Mouse (Mus musculus) urinary bladder, postnatal 4 days (tissue): ENCODE data around the gene Nop16.
A peak's percentile ranks its signal among the peaks of the same experiment; 100 is the strongest.
"Not testable (repeated sequence)": the region's sequence is repeated elsewhere in the genome, so short reads cannot be mapped to it uniquely, and the experiment has no call there.

ENCODE experiments used
- DNase-seq, 2 experiments: peaks; one replicate each; pipeline ENCODE4 v3.0.0; 2021 to 2022; ENCODE audit warnings: low spot score in 2 of 2

Gene Nop16

DNA sequence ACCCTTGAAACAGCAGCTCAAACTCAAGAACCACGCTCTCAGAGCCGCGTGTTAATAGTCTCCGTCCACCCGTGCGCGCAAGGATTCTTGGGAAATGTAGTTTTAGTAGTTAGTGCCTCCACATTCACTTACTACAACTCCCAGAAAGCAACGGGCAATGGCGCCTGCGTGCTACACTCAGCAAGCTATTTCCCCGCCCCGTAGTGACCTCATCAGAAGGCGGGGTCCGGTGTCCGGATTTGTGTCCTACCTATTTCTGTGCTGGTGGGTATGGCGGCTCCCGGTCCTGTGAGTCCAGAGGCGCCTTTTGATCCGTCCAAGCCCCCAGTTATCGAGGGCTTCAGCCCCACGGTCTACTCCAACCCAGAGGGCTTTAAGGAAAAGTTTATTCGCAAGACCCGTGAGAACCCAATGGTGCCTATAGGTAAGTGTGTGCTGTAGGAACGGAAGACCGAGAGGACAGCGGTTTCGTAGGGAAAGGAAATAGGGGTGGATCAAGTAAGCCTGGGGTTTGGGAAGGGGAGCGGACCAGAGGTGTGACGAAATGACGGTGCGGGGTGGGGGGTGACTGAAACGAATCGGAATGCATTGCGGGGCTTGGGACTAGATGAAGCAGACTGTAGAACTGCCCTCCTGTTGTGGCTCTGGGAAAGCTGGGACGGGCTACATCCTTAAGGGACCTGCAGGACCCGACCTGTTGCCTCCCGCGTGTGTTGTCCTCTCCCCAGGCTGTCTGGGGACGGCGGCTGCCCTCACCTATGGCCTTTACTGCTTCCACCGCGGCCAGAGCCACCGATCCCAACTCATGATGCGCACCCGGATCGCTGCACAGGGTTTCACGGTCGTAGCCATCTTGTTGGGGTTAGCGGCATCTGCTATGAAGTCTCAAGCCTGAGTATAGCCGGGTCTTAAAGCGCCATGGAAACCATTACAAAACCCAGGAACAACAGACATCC, at the start of gene Nop16, which contains the start of gene Higd2a:
Gene Nop16, minus strand, starts transcription at position 95 of the 956 bp plus-strand sequence.
Gene Higd2a, plus strand, starts transcription at position 212 of the 956 bp plus-strand sequence.
- DNase-seq = peak; percentile 92

DNA sequence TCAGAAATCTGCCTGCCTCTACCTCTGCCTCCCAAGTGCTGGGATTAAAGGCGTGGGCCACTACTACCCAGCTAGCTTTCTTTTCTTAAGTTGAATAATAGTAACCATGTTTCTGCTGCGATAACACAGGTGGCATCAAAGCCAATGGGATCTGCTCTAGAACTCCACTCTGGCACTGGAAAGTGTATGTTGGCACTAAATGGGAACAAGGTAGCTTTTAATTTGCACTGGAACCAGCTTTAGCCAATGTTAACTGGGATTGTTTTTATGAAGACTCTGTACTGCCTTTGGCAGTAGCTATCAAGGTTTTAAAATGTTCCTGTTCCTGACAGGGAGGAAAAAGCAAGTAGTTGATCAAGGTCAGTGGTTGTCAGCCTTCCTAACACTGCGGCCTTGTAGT, 45.1 kb upstream of the Nop16 start:
- DNase-seq = no peak

DNA sequence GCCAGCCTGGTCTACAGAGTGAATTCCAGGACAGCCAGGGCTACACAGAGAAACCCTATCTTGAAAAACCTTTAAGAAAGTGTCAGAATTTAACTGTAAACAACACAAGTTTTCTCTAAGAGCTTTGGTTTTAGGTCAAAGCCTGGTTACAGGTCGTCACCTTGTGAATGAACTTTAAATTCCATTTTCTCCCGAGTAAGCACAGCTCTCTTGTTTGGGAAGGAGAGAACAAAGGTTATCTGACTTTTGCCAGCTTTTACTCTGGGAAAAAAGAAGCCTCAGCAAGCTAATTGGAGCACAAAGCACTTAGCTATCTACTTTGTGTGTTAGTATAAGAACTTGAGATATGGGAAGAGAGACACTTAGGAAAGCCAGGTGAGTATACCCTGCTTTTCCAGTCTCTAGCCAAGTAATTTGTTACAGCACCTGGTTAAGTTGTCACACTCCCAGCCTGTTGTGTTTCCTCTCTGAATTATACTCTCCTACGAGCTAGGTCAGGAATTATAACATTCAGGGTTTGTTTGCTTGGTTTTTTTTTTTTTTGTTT, 42.9 kb upstream of the Nop16 start:
- no peak for DNase-seq

- DNase-seq = no peak
These were observed 39.2 kb upstream of the Nop16 start for GRCm38 (mm10) chr13:54629128-54629527.

GRCm38 (mm10) chr13:54621960-54622521, 32.2 kb upstream of the Nop16 start:
- DNase-seq = no peak

DNA sequence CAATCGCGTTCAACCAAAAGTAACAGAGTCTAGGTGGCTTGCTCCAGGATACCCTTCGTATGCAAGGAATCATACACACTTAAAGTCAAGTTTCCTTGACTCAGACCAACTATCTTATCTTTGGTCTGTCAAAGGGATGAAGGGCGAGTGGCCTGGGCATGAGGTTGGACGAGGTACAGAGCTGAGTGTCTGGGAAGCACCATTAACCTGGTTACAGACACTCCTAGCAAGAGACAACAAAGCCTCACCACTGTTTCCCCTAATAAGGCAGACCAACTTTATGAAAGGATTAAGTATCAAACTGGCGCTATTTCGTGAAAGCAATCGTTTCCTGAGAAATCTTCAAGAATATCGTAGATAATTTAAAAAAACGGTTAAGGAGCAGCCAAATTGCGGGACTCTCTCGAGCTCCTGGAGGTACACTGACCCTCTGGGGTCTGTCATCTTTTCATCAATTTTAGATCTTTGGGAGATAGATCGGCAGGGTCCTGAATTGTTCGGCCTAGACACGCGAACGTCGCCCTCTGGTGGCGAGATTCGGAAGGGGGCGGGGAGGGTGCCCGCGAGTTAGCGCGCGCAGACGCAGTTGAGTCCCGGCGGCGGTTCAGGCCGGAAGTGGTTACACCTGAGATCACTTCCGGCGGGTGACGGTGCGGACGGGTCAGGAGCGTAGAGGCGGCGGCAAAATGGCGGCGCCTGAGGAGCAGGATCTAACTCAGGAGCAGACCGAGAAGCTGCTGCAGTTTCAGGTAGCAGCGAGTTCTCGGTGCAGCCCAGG, 31.5 kb upstream of the Nop16 start, which contains the start of gene Faf2:
Gene Faf2, plus strand, starts transcription at position 630 of the 778 bp plus-strand sequence.
- peak; percentile 95 to 99 for DNase-seq

DNA sequence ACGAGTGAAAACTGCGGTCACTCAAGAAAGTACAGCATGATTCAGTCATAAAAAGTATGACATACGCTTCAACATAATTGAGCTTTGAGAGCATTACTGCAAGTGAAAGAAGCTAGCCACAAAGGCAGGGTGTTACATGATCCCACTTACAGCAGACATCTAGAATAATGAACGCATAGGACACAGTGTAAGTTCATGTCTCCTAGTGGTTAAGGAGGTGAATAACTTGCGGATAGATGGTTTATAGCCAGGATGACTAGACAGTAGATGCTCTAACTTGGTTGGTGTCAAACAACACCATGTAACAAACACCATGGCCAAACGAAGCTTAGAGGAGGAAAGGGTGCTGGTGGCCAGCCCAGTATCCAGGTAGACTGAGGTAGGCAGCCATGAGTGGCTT, 27.1 kb upstream of the Nop16 start:
- no peak for DNase-seq

DNA sequence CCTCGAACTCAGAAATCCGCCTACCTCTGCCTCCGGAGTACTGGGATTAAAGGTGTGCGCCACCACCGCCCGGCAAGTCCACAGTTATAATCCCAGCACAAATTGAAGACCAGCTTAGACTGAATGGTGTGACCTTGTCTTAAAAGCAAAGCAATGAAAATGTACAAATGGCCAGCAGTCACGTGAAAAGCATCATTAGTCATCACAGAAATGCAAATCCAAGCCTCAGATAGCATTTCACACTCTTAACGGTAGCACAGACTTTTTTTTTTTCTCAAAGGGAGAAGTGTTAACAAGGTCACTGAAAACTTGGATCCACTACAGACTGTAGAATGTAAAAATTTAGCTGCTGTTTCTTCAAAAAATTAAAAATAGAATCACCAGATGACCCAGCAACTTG, 26.4 kb upstream of the Nop16 start:
- DNase-seq = no peak

- not testable (repeated sequence) for DNase-seq
These were observed 23.3 kb upstream of the Nop16 start for GRCm38 (mm10) chr13:54613141-54613540.

DNA sequence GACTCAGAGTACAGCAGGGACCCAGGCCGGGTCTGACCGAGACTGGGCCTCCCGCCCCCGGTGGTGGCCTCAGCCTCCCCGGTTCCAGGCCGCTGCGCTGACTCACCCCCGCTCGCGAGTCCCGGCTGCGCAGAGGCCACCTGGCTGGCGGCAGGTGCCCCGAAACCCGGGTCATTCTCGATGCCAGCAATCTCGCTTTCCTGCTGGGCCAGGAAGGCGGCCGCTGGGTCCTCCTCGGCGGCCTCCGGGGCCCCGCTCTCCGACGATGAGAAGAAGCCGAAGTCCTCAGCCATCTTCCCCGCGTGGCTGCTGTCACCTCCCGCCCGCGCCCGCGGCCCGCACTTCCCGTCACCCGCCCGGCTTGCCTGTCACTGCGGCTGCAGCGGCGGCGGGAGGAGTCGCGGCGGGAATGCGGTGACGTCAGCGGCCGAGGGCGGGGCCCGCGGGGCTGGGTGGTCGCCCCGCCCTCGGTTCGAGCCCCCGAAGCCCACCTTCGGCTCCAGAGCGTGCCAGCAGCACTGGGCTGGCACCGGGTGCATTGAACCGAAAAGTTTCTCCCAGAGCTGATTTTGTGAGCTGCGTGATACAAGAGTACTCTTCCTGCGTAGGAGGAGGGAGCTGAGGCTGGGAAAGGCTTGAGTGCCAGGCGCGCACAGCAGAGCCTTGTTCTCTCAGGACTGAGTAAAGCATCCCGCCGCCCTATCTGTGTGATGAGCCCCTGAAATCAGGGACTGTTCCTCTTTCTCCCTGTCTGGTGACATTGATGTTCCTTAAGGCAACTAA, 21.3 kb upstream of the Nop16 start, which contains the start of gene Cltb:
Gene Cltb, minus strand, starts transcription at position 373 of the 783 bp plus-strand sequence.
- DNase-seq = peak; percentile 82 to 88

DNA sequence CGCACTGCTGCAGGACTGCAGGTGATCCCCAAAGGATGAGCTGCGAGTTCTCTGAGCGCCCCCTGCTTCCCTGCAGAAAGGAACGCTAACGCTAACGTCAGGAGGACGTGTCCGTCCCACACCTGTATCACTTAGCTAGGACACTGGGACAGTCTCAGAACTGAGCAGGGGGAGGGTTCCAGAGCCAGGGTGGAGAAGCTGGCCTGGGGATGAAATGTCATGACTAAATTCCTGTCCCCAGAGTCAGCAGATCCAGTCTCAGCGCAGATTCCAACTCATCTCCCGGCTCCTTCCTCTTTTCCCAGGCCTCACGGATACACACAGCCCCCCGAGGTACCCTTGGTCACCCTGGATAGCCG, 20.7 kb upstream of the Nop16 start:
- DNase-seq = no peak

GRCm38 (mm10) chr13:54609301-54609700, 19.4 kb upstream of the Nop16 start:
- no peak for DNase-seq

DNA sequence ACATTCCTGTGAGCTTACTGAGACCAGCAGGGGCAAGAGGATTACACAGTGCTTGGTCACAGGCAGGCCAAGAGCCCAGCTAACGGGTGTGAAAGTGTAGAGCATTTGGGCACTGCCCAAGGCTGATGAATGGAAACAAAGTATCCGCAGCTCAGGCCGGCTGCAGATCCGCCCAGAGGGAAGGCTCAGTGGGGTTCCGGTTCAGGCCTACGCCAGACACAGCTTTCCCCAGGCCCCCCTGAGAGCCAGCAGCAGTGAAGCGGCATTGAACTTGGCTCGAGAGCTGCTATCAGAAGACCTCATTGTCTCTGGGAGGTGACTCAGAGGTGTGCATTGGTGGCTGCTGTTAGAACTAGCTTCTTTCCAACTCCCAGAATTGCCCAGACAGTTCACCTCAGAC, 18.8 kb upstream of the Nop16 start:
- peak in 1 of 2 experiments; percentile 39 for DNase-seq

DNA sequence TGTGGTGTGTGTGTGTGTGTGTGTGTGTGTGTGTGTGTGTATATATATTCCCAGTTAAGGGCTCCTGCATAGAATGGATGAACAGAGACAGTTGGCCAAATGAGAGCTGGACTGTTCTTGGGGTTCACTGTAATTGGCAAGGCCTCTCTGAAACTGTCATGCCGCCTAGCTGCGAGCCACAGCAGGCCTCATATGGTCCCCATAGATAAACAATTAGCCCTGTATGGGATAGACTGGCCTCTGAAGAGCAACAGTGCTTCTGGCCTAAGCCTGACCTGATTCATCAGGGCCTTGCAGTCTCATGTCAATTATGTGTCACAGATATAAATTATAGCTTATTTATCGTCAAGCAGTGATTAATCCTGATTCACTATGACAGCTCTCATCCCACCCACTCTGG, 18.1 kb upstream of the Nop16 start:
- DNase-seq = no peak

DNA sequence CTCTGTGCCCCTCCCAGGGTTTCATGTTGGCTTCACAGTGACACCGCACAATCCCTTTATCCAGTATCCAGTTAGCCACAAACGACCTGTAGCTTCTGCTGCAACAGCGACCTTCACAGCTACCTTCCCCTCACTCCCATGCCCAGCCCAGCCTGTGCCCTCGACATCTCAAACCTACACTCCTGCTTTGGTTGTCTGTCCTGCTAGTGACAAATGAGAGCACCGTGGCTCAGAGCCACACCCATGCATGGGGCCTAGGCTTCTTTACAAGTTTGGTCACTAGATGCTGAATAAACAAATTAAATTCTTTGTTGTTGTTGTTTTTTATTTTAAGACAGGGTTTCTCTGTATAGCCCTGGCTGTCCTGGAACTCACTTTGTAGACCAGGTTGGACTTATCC, 17.3 kb upstream of the Nop16 start:
- DNase-seq = no peak

DNA sequence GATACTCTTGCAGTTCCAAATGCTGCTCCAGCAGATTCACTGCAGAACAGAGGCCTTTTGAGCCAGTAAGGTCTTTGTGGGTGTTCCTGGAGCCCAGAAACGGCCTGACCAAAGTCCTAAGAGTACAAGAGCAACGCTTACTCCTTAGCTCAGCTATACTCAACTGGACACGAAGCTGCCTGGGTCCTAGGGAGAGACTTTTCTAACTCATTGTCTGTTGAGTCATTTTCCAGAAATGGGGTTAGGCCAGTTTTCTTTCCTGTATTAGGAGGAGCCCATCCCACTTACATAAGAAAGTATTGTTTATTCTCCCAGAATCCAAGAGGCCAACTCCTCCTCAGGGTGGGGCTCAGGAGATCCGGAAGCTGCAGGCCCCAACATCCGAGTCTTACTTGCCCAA, 15.5 kb upstream of the Nop16 start:
- no peak for DNase-seq

GRCm38 (mm10) chr13:54604221-54604620, 14.3 kb upstream of the Nop16 start:
- DNase-seq = no peak

- DNase-seq = no peak
These were observed 13.6 kb upstream of the Nop16 start for GRCm38 (mm10) chr13:54603501-54603900.

DNA sequence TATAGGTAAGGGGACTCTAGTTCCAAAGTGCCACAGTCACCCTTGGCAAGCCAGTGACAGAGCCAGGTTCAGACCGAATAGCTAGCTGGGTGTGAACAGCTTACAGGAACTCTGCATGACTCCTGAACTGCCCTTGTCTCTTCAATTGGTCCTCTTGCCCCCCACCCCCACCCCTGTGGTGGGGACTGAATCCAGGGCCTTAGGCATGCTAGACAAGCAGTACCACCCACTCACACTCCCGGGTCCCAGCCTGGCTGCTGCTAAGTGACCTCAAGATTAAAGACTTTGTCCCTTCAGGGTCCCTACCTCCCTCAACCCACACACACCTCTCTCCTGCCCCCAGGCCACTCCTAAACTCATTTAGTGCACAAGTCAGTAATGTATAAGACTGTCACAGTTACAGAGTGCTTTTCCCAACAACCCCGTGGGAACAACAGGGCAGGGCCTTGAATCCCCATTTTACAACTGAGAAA, 12.8 kb upstream of the Nop16 start:
- no peak for DNase-seq

- DNase-seq = no peak
These were observed 8.8 kb upstream of the Nop16 start for GRCm38 (mm10) chr13:54598622-54599143.

DNA sequence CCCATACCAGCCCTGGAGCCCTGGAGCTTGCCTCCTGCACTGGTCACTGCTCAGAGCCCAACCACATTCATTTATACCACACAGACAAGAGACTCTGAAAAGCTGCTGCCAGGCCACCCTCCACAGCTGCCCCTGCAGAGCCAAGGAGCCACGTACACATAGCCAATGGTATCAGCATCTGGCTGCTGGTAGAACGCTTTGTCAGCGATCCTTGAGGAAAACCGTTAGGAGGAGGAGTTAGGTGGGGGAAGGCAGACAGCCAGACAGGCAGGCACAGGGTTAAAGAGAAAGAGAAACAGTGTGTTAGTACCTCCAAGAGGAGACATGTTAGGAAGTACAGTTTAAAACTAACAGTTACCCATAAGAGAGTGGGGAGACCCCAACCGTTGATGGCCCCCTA, 7.0 kb upstream of the Nop16 start:
- no peak for DNase-seq
